Mouse (Mus musculus) small intestine, adult 2 months (tissue): ENCODE measurements around the gene Mbnl1. TPM values are rescaled to one million over a fixed set of nuclear protein-coding genes. Genes with fewer than 3 reads are reported as not detected.

ENCODE experiments used
- H3K27ac ChIP-seq: fragments of 200-500 bp; 2 replicates; pipeline ENCODE4 v1.5.1; 2012; ENCODE audit warnings: low read depth, low read length, control low read depth, inconsistent platforms; ENCODE audit not compliant: insufficient read depth
- H3K27me3 ChIP-seq: fragments of 200-500 bp; 2 replicates; pipeline ENCODE4 v1.6.1; 2012; ENCODE audit warnings: mild to moderate bottlenecking, moderate library complexity, low read length, inconsistent platforms; ENCODE audit not compliant: control insufficient read depth, insufficient read depth
- H3K36me3 ChIP-seq: fragments of 200-500 bp; 2 replicates; pipeline ENCODE4 v1.6.1; 2012; ENCODE audit warnings: mild to moderate bottlenecking, low read length, control low read depth, inconsistent platforms; ENCODE audit not compliant: control insufficient read depth, insufficient read depth
- H3K4me1 ChIP-seq: fragments of 200-500 bp; 2 replicates; pipeline ENCODE4 v1.6.1; 2012; ENCODE audit warnings: low read length, inconsistent platforms, mixed read lengths; ENCODE audit not compliant: control insufficient read depth, insufficient read depth, insufficient read length
- H3K4me3 ChIP-seq: fragments of 200-500 bp; 2 replicates; pipeline ENCODE4 v1.5.1; 2012; ENCODE audit warnings: low read depth, mild to moderate bottlenecking, control low read depth, inconsistent platforms, low read length, moderate library complexity
- CTCF ChIP-seq: fragments of 200-500 bp; IDR thresholded peaks from 2 replicates; pipeline ENCODE4 v1.5.1; 2012; ENCODE audit warnings: low read depth, mild to moderate bottlenecking, control low read depth, inconsistent platforms, low read length, moderate library complexity, mixed read lengths; ENCODE audit not compliant: insufficient replicate concordance, insufficient read length; ENCODE audit errors: extremely low read depth
- POLR2A ChIP-seq: fragments of 200-500 bp; IDR thresholded peaks from 2 replicates; pipeline ENCODE4 v1.6.1; 2012; ENCODE audit warnings: low read depth, mild to moderate bottlenecking, control low read depth, inconsistent platforms, low read length, moderate library complexity
- WGBS: fragments of 180-500 bp; shearing (Covaris S2); methylation state at CpG from one replicate; pipeline ENCODE4 v1.1.7; 2018; 5-methylcytosine and 5-hydroxymethylcytosine counted together
- polyA plus RNA-seq: library from polyadenylated mRNA; depleted of rRNA; stranded (reverse); fragments of >200 nt; gene quantifications from 2 replicates; pipeline ENCODE4 v1.2.3, GENCODE M21; 2012

Mbnl1 gene
- polyA plus RNA-seq, 1 experiment: 48.7 TPM

DNA sequence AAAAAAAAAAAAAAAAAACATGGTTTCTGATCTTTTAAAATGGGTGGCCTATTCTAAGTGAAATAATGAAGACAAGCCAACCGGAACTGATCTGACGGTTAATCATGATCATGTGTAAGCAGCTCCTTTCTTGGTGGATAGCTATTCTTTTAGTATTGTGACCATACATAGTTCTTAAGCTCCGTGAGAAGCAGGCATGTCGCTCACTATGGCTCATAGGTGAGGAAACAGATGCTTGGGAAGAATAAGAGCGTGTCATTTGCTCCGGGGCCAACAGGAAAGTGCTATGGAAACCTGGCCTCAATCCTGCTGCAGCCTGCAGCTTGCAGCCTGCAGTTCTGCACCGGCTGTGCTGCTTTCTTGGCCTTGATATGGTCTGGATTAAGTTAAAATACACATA, 40.7 kb downstream of the Mbnl1 start:
- 47% methylated on average over 7 of the region's 7 CpGs for WGBS
- Histone ChIP-seq H3K27ac (no peak overlapping the region), H3K27me3 (no peaks in the 10 kb centered on the region), H3K4me3 (no peak overlapping the region), H3K4me1 (peaks cover 13% of the 10 kb centered on the region), H3K36me3 (no peaks in the 10 kb centered on the region)
- TF ChIP-seq CTCF: no peak
- no peak for TF ChIP-seq POLR2A

DNA sequence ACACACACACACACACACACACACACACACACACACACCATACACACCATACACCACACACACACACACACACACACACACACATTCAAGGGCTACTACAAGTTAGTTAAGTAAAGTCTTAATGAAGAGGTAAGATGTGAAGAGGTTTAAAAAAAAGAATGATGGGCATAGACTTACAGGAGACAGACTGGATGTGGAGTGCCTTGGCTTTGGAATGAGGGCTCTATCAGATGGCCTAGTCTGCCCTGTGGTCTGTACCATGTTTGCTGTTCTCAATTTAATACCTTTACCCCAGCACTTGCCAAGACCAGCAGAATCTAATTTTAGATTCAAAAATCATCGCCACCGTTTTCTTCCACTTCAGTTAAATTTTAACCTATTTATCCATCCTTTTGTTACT, 41.1 kb downstream of the Mbnl1 start:
- Histone ChIP-seq H3K4me1 (peaks cover 12% of the 10 kb centered on the region), H3K27me3 (no peaks in the 10 kb centered on the region), H3K4me3 (no peak overlapping the region), H3K27ac (no peak overlapping the region), H3K36me3 (no peaks in the 10 kb centered on the region)
- 25% methylated on average over 2 of the region's 2 CpGs for WGBS
- TF ChIP-seq CTCF: no peak
- no peak for TF ChIP-seq POLR2A

DNA sequence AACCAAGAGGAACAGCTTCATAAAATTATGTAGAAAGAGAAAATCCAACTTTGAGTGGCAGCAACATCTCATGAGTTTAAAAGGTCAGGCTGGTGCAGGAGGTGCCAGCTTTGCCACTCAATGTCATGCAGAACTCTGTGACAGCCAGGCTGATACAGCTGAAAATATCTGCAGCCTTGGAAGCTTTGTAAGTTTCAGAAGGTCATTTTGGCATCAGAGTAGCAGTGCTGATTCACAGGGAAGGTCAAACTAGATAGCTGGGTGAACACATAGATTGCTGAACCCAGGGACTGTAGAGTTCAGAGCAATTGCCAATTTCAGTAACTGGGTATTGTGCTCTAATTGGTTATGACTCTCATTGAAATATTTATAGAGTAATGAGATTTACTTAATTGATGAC, 42.8 kb downstream of the Mbnl1 start:
- Histone ChIP-seq H3K4me1 (peaks cover 10% of the 10 kb centered on the region), H3K36me3 (no peaks in the 10 kb centered on the region), H3K27me3 (no peaks in the 10 kb centered on the region), H3K4me3 (no peak overlapping the region), H3K27ac (no peak overlapping the region)
- TF ChIP-seq POLR2A (no peak), CTCF (no peak)

DNA sequence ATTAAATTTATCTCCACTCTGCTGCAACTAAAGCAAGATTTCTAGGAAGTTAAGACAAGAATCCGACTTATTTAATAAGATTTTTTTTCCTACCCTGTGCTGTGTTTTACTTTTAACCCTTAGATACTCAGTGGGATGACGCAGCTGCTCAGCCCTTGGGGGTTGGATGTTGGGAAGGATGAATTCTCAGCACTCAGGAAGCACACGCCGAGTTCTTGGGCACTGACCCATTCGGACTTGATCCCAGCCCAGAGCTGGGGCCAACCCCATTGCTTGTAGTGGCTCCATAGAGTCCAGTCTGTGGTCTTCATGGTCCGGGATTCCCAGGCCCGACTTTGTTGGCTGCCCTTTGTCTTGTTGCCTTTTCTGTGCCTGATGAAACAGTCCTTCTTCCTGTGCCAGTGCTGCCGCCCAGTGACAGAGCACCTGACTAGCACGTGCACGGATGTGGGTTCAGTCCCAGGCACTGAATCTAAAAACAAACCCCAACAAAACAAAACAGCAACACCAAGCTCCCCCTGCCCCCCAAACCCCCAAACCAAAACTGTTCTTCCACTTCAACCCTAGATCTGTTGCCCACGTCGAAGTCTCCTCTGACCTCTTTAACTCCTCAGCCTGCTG, 43.5 kb downstream of the Mbnl1 start:
- no peak overlapping the region for H3K27ac ChIP-seq
- WGBS: 17% methylated on average over 12 of the region's 12 CpGs

DNA sequence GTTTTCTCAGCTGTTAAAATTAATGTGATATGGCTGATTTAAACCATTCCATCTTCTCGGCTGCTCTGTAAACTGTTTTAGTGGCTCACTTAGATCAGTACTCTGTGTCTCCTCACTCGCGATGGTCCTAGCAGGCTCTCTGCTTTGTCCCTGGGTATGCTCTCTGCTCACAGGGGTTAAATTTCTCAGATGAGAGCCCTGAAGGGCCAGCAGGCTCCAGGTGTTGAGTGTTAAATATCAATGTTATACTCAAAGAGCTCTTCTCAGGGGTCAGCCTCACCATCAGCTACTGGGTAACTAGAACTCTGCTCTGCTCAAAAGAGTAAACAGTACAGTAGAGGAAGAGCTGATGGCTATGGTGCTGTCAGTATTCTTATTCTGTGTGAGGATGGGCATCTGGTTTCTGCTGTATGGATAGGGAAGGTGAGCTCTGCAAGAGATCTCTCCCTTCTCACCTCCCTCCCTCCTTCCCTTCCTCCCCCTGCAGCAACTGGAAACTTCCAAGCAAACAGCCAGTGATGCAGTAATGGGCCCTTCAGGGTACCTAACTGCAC, 44.7 kb downstream of the Mbnl1 start:
- Histone ChIP-seq H3K27ac (no peak overlapping the region), H3K4me1 (peaks cover 9% of the 10 kb centered on the region), H3K36me3 (no peaks in the 10 kb centered on the region), H3K27me3 (no peaks in the 10 kb centered on the region), H3K4me3 (no peak overlapping the region)
- TF ChIP-seq CTCF (no peak), POLR2A (no peak)
- WGBS: 75% methylated on average over 3 of the region's 3 CpGs

More for the DNA sequence above, 43.5 kb downstream of the Mbnl1 start:
- Histone ChIP-seq H3K4me3 (peak overlapping the region; percentile 14; the same call in 1 of the 2 replicates), H3K27me3 (no peaks in the 10 kb centered on the region), H3K4me1 (peaks cover 10% of the 10 kb centered on the region), H3K36me3 (no peaks in the 10 kb centered on the region)
- TF ChIP-seq POLR2A (no peak), CTCF (peak; percentile 60; the same call in 1 of the 2 replicates)

DNA sequence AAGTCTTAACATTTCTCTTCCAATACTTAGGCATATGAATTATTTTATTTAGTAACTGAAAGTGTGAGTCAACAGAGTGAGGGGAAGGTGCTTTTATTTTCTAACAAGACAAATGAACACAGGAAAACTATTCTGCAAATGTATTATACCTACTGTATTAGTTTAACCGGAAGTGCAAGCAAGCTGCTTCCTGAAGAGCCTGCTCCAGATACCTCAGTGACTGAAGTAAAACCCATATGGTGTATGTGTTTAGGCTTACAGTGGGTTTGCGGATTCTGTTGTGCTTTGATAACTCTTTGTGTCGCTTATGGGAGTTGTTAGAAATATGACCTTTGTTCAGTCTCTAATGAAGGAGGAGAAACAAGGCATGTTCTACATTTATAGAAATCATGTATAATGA, 46.7 kb downstream of the Mbnl1 start:
- no peaks in the 10 kb centered on the region for H3K27me3 ChIP-seq
- H3K27ac ChIP-seq: no peak overlapping the region
- no peaks in the 10 kb centered on the region for H3K36me3 ChIP-seq
- TF ChIP-seq POLR2A: no peak
- no peak for TF ChIP-seq CTCF
- no peak overlapping the region for H3K4me3 ChIP-seq
- WGBS: 32% methylated on average over 3 of the region's 3 CpGs
- peaks cover 6% of the 10 kb centered on the region for H3K4me1 ChIP-seq

DNA sequence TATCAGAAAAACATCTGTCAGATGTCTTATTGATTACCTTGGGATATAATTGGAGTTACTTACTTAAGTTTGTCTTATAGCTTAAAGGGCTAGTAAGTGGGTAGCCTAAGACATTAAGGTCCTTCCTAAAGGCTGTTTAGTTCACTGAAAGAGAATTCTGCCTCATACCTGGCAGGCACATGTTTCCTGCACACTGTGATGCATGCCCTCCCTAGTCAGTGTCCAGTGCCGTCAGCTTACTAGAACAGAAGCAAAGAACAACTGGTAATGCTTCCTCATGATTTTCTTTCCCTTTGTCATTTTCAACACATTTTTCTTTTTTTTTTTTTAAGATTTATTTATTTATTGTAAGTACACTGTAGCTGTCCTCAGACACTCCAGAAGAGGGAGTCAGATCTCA, 51.5 kb downstream of the Mbnl1 start:
- peaks cover 9% of the 10 kb centered on the region; the same call in 1 of the 2 replicates for H3K4me1 ChIP-seq
- H3K27me3 ChIP-seq: no peaks in the 10 kb centered on the region
- H3K4me3 ChIP-seq: no peak overlapping the region
- H3K36me3 ChIP-seq: peaks cover 3% of the 10 kb centered on the region; the same call in 1 of the 2 replicates
- WGBS: 88% methylated on average over 1 of the region's 1 CpGs
- no peak overlapping the region for H3K27ac ChIP-seq
- TF ChIP-seq CTCF: no peak
- no peak for TF ChIP-seq POLR2A

DNA sequence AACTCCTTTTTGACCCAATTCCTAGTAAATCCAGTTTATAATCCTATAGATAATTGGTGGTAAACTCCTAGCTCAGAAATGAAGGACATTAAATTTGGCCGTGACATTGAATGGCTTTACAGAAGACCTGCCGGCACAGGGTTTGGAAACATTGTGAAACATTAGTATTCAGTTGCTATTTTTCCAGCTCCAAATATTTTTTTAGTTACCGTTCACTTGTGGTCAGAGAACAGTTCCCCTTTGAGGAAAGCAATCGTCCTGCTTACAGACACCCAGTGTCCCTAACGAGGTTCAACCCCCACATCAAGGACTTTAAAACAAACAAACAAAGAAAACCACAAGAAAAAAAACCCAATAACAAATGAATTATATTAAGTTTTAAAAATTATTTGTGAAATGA, 58.7 kb downstream of the Mbnl1 start:
- Histone ChIP-seq H3K4me3 (no peak overlapping the region), H3K27me3 (no peaks in the 10 kb centered on the region), H3K27ac (no peak overlapping the region), H3K36me3 (peaks cover 8% of the 10 kb centered on the region), H3K4me1 (peaks cover 18% of the 10 kb centered on the region; the same call in 1 of the 2 replicates)
- 55% methylated on average over 5 of the region's 5 CpGs for WGBS
- TF ChIP-seq POLR2A (no peak), CTCF (no peak)
